Mouse (Mus musculus) heart, adult 9 months (tissue): ENCODE results near the gene Hoxc11.

Source experiments
- DNase-seq, 2 experiments: peaks; one replicate each; pipeline ENCODE4 v3.0.0; 2022; ENCODE audit warnings: low spot score in 2 of 2

Hoxc11 gene

GRCm38 (mm10) chr15:102937036-102937666 lies 17.1 kb upstream of the Hoxc11 start:
- no peak for DNase-seq

DNA sequence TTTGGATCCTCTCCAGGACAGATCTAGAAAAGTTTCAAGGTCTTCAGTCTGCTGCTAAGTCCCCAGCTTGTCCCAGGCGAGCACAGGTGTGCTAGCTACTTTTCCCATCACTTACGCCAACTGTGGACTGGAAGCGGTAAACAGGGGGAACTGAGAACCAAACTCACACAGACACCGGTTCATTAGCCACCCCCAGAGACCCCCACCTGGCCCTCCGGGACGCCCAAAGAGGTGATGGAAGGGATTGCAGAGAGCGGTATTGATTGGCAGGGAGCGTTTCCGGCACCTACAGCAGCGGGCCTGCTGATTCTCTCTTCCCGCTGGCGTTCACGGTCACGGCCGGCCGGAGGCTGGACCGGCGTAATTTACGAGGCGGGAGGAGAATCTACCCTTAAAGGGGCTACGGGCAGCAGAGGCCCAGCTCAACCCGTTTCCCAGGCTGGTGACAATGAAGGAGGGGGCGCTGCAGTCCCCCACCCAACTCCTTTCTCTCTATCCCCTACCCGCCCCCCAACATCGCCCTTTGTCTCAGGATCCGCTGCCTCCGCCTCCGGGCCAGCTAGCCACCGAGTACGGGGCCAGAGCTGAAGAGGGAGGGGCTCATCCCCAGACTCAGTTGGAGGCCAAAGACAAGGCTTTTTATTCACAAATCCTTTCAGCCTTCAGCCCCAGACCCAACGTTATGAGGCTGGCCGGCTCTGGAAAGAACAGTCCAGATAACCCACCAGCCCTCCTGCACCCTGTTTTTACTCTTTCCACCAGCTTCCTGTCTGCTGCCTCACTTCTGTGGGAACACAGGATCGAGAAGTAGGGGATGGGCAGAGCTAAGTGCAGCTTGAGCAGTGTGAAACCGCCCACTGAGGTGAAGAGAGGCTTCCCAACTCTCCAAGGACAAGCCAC lies 14.7 kb upstream of the Hoxc11 start:
- DNase-seq = no peak

GRCm38 (mm10) chr15:102942739-102943467 lies 11.3 kb upstream of the Hoxc11 start:
- DNase-seq = no peak

DNA sequence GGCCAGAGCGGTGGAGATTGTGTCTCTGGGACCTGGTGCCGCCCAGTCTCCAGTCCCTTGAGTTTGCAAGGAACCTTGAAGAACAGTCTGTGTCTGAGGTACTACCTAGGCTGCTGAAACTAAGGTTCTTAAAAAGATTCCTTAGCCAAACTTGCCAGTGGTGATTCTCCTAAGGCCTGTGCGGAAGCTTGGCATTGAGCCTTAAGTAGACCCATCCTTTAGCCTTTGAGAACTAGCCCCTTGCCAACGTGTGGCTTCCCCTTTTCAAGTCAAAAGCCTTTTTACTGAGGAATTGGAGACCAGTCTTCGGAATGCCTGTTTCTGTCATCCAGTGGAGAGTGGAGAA lies 10.8 kb upstream of the Hoxc11 start:
- no peak for DNase-seq

DNA sequence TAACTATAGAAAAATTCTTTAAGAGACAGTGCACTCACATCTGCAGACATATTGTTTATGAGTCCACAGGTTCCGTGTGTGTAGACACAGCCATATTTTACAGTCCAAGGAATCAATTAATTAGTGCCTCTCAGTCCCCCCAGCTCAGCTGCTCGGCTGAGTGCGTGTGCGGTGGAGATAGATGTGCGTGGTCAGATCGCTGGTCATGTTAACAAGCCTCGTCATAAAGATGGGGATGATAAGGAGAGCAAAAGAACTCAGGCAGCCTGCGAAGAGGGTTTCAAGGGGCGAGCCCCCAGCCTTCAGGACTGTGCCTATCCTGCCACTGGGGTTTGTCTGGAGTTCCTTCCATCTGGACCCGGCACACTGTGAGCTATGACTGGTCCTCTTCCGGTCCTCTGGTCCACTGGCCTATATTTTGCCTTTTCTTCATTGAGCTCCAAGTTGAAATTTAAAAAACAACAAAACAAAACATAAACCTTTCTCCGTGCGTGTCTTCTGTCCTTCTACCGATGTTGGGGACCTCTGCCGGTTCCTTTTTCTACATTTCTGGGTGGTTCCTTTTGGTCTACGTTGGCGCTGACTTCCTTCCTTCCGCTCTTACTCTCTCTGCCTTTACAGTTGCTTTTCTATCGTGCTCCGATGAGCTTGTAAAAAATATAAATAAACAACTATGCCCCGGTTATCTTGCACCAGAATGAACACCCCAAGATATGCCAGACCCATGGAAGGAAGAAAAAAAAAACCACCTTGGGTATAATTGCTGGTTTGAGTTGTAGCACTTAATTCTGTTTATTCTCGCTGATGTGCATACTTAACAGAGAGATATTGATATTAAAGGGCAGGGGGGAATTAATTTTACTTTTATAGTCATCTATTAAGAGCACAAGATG lies 8.8 kb upstream of the Hoxc11 start:
- DNase-seq = no peak

DNA sequence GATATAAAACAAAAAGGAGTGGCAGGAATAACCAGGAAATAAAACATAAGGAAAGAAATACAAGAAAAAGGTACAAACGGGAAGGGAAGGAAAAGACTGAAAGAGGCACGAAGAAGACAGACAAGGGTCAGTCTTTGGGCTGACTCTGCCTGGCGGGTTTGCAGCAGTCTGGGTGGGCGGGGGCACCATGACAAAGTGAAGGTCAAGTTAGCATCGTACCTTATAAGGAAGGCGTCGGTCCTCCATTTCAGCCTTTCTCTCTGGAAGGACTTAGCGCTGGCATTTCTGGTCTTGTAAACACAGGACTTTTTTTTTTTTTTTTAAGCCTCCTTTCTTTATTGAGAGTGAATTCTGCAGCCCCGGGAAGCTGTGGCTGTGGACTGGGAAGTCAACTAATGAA lies 7.0 kb upstream of the Hoxc11 start:
- no peak for DNase-seq

- DNase-seq = no peak
These were observed 5.4 kb upstream of the Hoxc11 start for GRCm38 (mm10) chr15:102948842-102949241.

GRCm38 (mm10) chr15:102949696-102950095 lies 4.5 kb upstream of the Hoxc11 start:
- DNase-seq = no peak

DNA sequence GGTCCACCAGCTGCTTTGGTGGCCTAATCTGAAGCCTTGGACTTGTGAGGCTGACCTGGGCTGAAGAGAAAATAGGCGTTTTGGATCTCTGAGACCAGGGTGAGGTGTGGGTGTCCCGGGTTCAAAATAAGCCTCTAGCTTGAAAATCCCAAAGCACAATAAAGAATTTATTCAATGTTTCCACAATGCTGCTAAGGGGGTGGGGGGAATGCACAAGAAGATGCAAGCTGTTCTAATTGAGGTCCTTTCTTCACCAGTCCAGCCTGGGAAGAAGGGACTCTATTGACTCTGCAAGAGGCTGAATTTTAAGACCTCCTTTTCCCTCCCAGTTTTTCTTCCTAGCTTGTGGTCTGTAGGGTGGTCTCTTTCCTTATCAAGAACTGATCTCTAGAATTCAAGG lies 3.4 kb upstream of the Hoxc11 start:
- no peak for DNase-seq

DNA sequence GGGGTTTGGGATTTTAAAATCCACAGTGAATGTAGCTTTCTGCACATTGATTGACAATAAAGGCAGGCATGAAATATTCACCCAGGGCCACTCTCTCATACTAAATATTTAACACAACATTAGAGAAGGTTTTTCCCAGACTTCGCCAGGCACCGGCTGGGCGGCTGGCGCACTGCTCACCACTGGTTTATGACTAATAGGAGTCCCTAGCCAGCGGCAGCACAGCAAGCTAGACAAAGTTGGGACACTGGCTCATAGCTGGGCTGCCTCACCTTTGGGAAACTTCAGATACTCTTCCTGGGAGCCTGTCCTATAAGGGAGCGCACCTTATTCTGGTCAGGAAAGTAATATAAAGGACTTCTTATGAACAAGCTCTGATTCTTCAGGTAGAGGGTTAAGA lies 666 bp upstream of the Hoxc11 start:
- no peak for DNase-seq

DNA sequence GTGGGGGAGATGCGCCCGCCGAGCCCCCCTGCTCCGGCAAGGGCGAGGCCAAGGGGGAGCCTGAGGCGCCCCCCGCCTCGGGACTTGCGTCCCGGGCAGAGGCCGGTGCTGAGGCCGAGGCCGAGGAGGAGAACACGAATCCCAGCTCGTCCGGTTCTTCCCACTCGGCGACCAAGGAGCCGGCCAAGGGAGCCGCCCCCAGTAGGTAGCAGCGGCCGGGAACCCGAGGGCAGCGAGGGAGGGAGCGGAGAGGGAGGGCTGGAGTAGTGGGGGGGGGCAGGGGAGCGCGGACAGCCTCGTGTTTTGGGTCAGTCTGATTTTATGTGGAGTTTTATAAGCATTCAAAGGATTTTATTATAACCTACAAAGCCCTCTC lies 768 bp downstream of the Hoxc11 start:
- DNase-seq = no peak

DNA sequence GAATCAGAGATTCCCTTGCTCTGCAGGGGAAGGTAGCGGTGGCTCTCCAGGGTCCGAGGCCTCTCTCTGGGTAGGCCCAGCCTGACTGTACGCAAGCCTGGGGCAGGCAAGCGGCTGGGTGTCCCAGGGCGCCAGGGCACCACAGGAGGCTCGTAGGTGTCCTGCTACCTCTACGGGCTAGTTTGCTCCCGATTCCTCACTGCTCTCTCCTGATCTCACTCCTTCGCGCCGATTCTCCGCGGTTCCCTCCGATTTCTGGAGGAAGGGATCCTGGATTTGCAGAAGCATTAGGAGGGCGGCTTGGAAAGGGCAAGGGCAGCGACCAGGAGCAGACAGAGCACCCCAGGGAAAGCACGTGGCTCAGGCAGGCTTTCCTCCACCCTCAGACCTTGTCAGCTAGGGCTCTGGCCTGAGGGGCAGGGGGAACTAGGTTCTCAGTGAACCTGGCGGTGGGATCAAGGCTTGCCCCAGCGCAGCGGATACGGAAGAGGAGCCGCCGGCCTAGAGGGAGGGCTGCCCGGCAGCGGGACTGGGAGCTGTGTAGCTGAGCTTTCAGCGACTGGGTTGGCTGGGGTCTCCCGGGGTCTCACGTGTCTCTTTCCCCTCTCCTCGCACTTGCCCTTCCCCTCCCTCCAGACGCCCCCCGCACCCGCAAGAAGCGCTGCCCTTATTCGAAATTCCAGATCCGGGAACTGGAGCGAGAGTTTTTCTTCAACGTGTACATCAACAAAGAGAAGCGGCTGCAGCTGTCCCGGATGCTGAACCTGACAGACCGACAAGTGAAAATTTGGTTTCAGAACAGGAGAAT lies 1.8 kb downstream of the Hoxc11 start:
- no peak for DNase-seq

DNA sequence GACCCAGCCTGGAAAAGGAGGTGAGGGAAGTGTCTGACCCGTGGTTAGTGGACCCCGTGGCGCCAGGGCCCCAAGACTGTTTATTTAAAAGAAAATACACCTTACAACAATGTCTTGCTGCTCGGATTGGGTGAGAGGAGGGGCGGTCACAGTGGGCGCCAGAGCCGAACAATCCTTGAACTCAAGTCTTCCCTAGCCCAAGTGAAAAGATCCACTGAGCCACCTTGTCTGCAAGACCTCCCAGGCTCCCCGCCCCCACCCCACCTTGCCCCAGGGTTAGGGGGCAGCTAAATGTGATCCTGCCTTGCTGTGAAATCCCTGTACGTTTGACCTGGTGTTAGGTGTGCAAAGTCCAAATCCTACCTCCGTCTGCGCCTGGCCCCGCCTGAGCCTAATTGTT lies 2.7 kb downstream of the Hoxc11 start:
- DNase-seq = no peak

- DNase-seq = no peak
These were observed 5.5 kb downstream of the Hoxc11 start for GRCm38 (mm10) chr15:102959663-102960191.

DNA sequence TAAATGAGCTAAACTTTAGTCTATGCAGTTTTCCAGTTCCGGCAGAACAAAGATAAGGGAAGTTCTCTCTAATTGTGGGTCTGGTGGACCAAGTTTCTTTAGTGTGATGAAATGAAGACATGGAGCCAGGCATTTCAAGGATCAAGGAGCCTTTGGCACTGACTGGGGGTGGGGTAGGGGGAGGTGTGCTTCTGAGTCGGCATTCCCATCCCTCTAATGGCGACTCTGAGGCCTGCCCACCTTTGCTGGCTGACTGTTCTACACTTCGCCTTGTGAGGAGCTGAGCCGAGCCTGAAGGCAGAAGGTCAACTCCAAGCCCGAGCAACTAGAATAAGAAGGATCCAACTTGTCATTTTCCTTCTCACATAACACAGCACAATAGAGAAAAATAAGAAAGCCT lies 7.5 kb downstream of the Hoxc11 start:
- DNase-seq = no peak

DNA sequence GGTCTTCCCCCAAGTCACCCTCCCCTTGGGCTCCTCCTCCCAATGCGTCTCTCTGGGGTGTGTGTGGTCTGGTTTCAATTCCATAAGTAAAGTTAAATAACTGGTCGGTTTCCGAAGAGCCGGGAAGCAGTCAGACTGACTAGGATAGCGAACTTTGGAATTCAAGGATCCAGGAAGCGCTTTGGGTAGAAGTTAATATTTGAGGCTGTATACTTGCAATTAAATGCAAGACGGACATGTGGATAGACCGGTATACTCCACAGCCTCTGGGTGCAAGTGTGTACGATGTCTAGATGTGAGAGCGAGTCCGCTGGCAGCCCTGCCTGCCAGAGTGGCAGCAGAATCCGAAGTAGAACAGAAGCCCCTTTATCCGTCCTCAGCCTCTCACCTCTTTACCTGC lies 8.3 kb downstream of the Hoxc11 start:
- DNase-seq = no peak

- DNase-seq = no peak
These were observed 9.0 kb downstream of the Hoxc11 start for GRCm38 (mm10) chr15:102963259-102963658.

DNA sequence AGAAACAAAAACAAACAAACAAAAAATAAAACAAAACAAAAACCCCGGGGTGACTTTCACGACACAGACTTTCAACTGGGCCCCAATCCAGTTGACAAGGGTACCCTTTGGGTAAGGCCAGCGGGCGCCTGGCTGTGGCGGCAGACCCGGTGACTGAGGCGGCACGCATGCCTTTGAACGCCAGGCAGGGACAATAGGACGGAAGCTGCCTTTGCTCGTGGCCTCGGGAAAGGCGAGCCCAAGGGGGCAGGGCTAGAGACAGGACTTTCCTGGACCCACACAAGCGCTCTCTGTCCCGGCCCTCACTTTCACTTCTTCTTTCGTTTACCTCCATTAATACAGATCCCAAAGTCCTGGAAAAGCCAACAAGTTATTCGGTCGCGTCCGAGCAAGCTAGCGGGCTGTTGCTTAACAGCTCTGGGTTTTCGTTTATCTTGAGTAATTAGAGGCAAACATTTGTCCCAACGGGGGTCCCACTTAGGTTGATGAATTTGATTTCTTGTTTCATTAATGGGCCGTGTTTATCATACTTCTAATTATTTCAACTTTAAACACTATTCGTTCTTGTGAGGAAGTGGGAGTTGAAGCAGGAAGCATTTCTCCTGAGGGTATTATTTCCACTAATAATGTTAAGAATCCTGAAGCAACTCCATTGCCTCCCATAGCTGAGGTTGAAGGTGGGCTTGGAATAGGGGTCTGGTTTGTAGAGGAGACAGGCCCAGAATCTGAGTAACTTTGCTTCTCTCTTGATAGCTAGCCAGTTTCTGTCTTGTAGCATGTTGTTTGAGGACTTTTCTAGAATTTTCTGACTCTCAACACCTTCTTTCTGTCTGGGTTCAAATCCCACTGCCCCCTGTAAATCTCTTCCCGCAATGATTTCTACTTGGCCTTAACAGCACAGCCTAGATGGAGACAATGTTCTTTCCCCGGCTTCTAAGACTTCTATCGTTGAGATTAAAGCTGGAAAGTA lies 9.7 kb downstream of the Hoxc11 start:
- peak in 1 of 2 experiments; percentile 13 for DNase-seq
